Mouse (Mus musculus) NIH3T3 (cell line): ENCODE data around the gene Foxp1.

Source experiments
- DNase-seq: peaks from one replicate; pipeline ENCODE4 v3.0.0-alpha.2; 2012; ENCODE audit warnings: low read depth

Gene Foxp1

GRCm38 (mm10) chr6:99484197-99484725 is 38.3 kb downstream of the Foxp1 start:
- peak; percentile 77 for DNase-seq

GRCm38 (mm10) chr6:99483556-99483955 is 39.0 kb downstream of the Foxp1 start:
- no peak for DNase-seq

- DNase-seq: no peak
Observed at GRCm38 (mm10) chr6:99481568-99481967, 41.0 kb downstream of the Foxp1 start.

- DNase-seq: peak; percentile 79
Observed at GRCm38 (mm10) chr6:99478873-99479650, 43.5 kb downstream of the Foxp1 start.

- DNase-seq: no peak
Observed at GRCm38 (mm10) chr6:99475040-99475439, 47.5 kb downstream of the Foxp1 start.

- peak; percentile 72 for DNase-seq
Observed at GRCm38 (mm10) chr6:99470906-99471305, 51.6 kb downstream of the Foxp1 start.

- no peak for DNase-seq
Observed at GRCm38 (mm10) chr6:99469134-99469834, 53.2 kb downstream of the Foxp1 start.

- DNase-seq: no peak
Observed at GRCm38 (mm10) chr6:99467831-99468230, 54.7 kb downstream of the Foxp1 start.

GRCm38 (mm10) chr6:99467109-99467508 is 55.4 kb downstream of the Foxp1 start:
- DNase-seq: no peak

- peak; percentile 66 for DNase-seq
Observed at GRCm38 (mm10) chr6:99466354-99466753, 56.2 kb downstream of the Foxp1 start.

- no peak for DNase-seq
Observed at GRCm38 (mm10) chr6:99464449-99464848, 58.1 kb downstream of the Foxp1 start.

GRCm38 (mm10) chr6:99463906-99464305 is 58.6 kb downstream of the Foxp1 start:
- no peak for DNase-seq

GRCm38 (mm10) chr6:99458775-99459174 is 63.7 kb downstream of the Foxp1 start:
- no peak for DNase-seq

GRCm38 (mm10) chr6:99453763-99454520 is 68.6 kb downstream of the Foxp1 start:
- no peak for DNase-seq

- peak; percentile 36 for DNase-seq
Observed at GRCm38 (mm10) chr6:99452638-99453185, 69.8 kb downstream of the Foxp1 start.

- no peak for DNase-seq
Observed at GRCm38 (mm10) chr6:99451479-99451878, 71.0 kb downstream of the Foxp1 start.

GRCm38 (mm10) chr6:99447447-99447846 is 75.1 kb downstream of the Foxp1 start:
- peak; percentile 48 for DNase-seq

GRCm38 (mm10) chr6:99446801-99447415 is 75.6 kb downstream of the Foxp1 start:
- peak; percentile 84 for DNase-seq

GRCm38 (mm10) chr6:99443460-99443859 is 79.1 kb downstream of the Foxp1 start:
- DNase-seq: peak; percentile 90

GRCm38 (mm10) chr6:99441100-99441499 is 81.4 kb downstream of the Foxp1 start:
- no peak for DNase-seq

GRCm38 (mm10) chr6:99440606-99441005 is 81.9 kb downstream of the Foxp1 start:
- no peak for DNase-seq
